Mouse (Mus musculus) cerebellum, postnatal 4 days (tissue): Measurements from ENCODE around the gene Icmt.

ENCODE experiments used
- DNase-seq, 2 experiments: peaks; one replicate each; pipeline ENCODE4 v3.0.0; 2022; ENCODE audit warnings: low spot score in 2 of 2, mixed read lengths in 1 of 2

The Icmt gene

GRCm38 (mm10) chr4:152300375-152300774 is 3.3 kb downstream of the Icmt start:
- DNase-seq = no peak

- no peak for DNase-seq
Observed at GRCm38 (mm10) chr4:152302012-152302411, 5.0 kb downstream of the Icmt start.

- no peak for DNase-seq
Observed at GRCm38 (mm10) chr4:152303172-152303571, 6.1 kb downstream of the Icmt start.

GRCm38 (mm10) chr4:152304685-152305084 is 7.7 kb downstream of the Icmt start:
- peak in 1 of 2 experiments; percentile 65 for DNase-seq

- no peak for DNase-seq
Observed at GRCm38 (mm10) chr4:152305991-152306390, 9.0 kb downstream of the Icmt start.

- DNase-seq = no peak
Observed at GRCm38 (mm10) chr4:152307542-152307941, 10.5 kb downstream of the Icmt start.

- no peak for DNase-seq
Observed at GRCm38 (mm10) chr4:152312186-152312585, 15.2 kb downstream of the Icmt start.

- no peak for DNase-seq
Observed at GRCm38 (mm10) chr4:152313211-152313632, 16.2 kb downstream of the Icmt start.

- peak in 1 of 2 experiments; percentile 63 for DNase-seq
Observed at GRCm38 (mm10) chr4:152313934-152314333, 16.9 kb downstream of the Icmt start.

- no peak for DNase-seq
Observed at GRCm38 (mm10) chr4:152315498-152316213, 18.6 kb downstream of the Icmt start.

GRCm38 (mm10) chr4:152317631-152318033 is 20.6 kb downstream of the Icmt start:
- DNase-seq = no peak

GRCm38 (mm10) chr4:152318517-152319234 is 21.6 kb downstream of the Icmt start, which contains the start of gene Rnf207:
Rnf207 (minus strand) TSS chr4:152318993.
- DNase-seq = peak in 1 of 2 experiments; percentile 49

GRCm38 (mm10) chr4:152321464-152321863 is 24.4 kb downstream of the Icmt start:
- no peak for DNase-seq

GRCm38 (mm10) chr4:152324641-152325562 is 27.9 kb downstream of the Icmt start:
- DNase-seq = no peak

GRCm38 (mm10) chr4:152325574-152326411 is 28.8 kb downstream of the Icmt start, which contains the start of gene Rpl22:
Rpl22 (plus strand) TSS chr4:152325742.
- peak; percentile 78 to 90 for DNase-seq

GRCm38 (mm10) chr4:152326543-152326942 is 29.5 kb downstream of the Icmt start:
- DNase-seq = no peak

GRCm38 (mm10) chr4:152328691-152329090 is 31.7 kb downstream of the Icmt start:
- peak in 1 of 2 experiments; percentile 49 for DNase-seq

- peak; percentile 66 to 69 for DNase-seq
Observed at GRCm38 (mm10) chr4:152332952-152333351, 35.9 kb downstream of the Icmt start.

GRCm38 (mm10) chr4:152333587-152333986 is 36.6 kb downstream of the Icmt start:
- no peak for DNase-seq

GRCm38 (mm10) chr4:152337772-152338171 is 40.7 kb downstream of the Icmt start:
- no peak for DNase-seq
